Mouse (Mus musculus): ENCODE results near the gene Ephx3. TPM values are rescaled to one million over a fixed set of nuclear protein-coding genes. Genes with fewer than 3 reads are reported as not detected.

Gene Ephx3
- total and polyA plus RNA-seq, 3 experiments = 0.08 TPM; not detected in 2

DNA sequence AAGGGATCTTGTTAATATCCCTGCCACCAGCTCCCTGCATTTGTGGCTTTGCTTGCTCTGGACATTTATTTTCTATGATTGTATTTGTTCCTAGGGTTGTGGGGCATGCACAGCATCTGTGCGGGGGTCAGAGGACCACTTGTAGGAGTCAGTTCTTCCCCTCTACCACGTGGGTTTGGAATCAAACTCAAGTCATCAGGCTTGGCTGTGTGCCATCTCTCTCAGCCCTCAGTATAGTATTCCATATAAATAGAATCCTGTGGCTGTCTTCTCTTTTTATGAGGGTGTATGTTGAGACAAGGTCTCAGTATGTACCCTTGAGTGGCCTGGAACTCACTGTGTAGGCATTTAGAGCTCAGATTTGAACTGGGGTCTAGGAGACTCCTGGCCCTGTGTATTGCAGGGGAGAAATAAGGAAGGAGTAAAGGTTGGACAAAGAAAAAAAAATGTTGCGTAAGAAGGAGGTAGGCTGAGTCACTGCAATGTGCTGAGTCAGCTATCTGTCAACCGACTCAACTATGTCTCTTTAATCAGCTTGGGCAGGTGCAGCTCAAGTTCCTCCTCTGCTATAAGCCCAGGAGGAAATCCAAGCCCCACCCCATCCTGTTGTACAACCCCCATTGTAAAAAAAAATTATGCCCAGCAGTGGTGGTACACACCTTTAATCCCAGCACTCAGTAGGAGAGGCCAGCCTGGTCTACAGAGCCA lies 19.7 kb downstream of the Ephx3 start (continued):
- TF ChIP-seq TBP (IDR thresholded peaks at IDR 0.05; ENCODE audit: low read depth, low read length) (no peak), CHD2 (IDR thresholded peaks at IDR 0.05; ENCODE audit: low read length) (no peak), ZNF384 (IDR thresholded peaks at IDR 0.05; ENCODE audit: low read depth, low read length) (peak; percentile 93), JUND (IDR thresholded peaks at IDR 0.05; ENCODE audit: low read depth, low read length) (peak; percentile 86), ELF1 (IDR thresholded peaks at IDR 0.05; ENCODE audit: low read depth, low read length) (no peak), MAX (IDR thresholded peaks at IDR 0.05; ENCODE audit: low read length) (peak; percentile 72), SMC3 (IDR thresholded peaks at IDR 0.05; ENCODE audit: low read depth, low read length) (0 out of 2 replicates have a peak, but pooled peaks have one; percentile 4)

DNA sequence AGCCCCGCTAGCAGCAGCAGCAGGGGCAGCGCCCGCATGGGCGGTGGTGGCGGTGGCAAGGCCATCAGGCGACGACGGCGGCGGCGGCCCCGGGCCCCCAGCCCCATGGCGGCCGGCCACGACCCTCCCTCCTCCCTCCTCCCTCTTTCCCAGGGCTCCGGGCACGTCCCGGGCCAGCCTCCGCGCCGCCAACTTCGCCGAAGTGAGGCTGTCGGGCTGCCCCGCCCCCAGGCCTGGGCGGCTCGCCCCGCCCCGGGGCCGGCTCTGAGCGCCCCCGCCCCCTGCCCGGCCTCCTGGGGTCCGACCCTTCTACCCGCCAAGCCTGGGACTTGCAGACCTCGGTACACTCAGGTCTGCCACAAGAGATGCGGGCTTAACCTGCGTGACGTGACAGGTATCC lies 22.7 kb downstream of the Ephx3 start, which contains the start of gene Notch3:
Gene Notch3, minus strand, starts transcription at position 166 of the 400 bp plus-strand sequence.
- Histone ChIP-seq H3K79me2 (ENCODE audit: control insufficient read depth, insufficient read depth, low read length, poor library complexity) (no peaks in the 10 kb centered on the region), H3K27me3 (ENCODE audit: control insufficient read depth in 1 of 2, insufficient read depth in 2 of 2, low read length in 2 of 2) (no peaks in the 10 kb centered on the region), H3K27ac (ENCODE audit: control insufficient read depth, low read depth, low read length) (no peak within 1 kb of the TSS), H3K9ac (ENCODE audit: control insufficient read depth, low read depth, low read length, poor library complexity, severe bottlenecking) (no peak within 1 kb of the TSS), H3K4me1 (ENCODE audit: control insufficient read depth in 1 of 2, insufficient read depth in 2 of 2, low read length in 2 of 2) (peaks cover 15 to 38% of the 10 kb centered on the region in 2 experiments), H3K9me3 (replicated peaks; ENCODE audit: insufficient read depth, low read length) (no peaks in the 10 kb centered on the region), H3K4me3 (ENCODE audit: control insufficient read depth in 1 of 2, insufficient read depth in 1 of 2, low read depth in 2 of 2, low read length in 2 of 2) (no peak within 1 kb of the TSS), H3K36me3 (ENCODE audit: control insufficient read depth in 1 of 2, insufficient read depth in 2 of 2, low read length in 2 of 2) (peaks cover 0 to 27% of the 10 kb centered on the region in 2 experiments; a peak in 2 of 4 replicates)
- DNase-seq (ENCODE audit: low read depth, low spot score) = no peak
- TF ChIP-seq MYC (IDR thresholded peaks at IDR 0.05; ENCODE audit: low read depth, low read length) (no peak), RAD21 (IDR thresholded peaks at IDR 0.05; ENCODE audit: low read depth, low read length) (no peak), ZC3H11A (IDR thresholded peaks at IDR 0.05; ENCODE audit: low read depth, low read length) (no peak), CTCF (IDR thresholded peaks at IDR 0.05 in 2 of 3, conservative IDR thresholded peaks at IDR 0.05 in 1 of 3; ENCODE audit: control insufficient read depth in 1 of 3, insufficient read depth in 1 of 3, low read depth in 2 of 3, low read length in 3 of 3, poor library complexity in 1 of 3, severe bottlenecking in 1 of 3) (no peak), POLR2AphosphoS2 (IDR thresholded peaks at IDR 0.05; ENCODE audit: low read length) (no peak)

DNA sequence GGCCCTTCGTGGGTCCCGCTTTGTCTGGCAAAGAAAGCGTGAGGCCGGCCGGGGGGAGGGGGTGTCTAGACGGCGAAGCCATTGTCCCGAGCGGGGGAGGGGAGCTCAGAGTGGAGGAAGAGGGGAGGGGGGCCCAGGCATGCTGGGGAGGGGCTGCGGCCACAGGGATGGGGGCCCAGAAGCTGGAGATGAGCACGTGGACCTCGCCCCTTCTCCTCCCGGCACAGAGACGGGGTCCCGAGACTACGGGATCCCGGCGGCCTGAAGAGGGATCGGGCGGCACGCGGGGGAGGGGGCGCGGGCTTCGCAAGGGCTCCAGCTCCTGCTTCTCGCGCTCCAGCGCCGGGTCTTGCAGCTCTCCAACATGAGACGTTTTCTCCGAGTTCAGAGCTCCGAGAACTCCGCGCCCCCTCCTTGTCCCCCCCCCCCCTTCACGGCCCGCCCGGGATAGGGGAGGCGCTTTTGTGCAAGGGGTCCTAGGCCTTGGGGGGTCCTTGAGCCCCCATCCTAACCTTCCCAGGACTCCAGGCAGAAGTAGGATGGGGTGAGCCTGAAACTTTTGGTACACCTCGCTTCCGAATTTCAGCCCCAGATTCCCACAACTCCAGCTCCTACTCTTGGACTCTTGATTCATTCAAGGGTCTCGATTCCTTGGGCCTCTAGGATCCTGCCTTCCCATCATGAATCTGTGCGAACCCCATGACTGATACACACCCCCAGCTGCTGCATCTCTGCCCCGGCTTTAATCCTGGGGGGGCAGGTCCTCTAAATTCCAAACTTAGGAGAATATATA lies 23.4 kb downstream of the Ephx3 start:
- no peaks in the 10 kb centered on the region for H3K27me3 ChIP-seq (ENCODE audit: control insufficient read depth in 1 of 2, insufficient read depth in 2 of 2, low read length in 2 of 2)
- no peak overlapping the region for H3K9ac ChIP-seq (ENCODE audit: control insufficient read depth, low read depth, low read length, poor library complexity, severe bottlenecking)
- TF ChIP-seq MEF2A (IDR thresholded peaks at IDR 0.05; ENCODE audit: extremely low read depth, insufficient replicate concordance, low read depth, low read length, poor library complexity, severe bottlenecking) = no peak
- no peak for TF ChIP-seq MYC (IDR thresholded peaks at IDR 0.05; ENCODE audit: low read depth, low read length)
- no peak for TF ChIP-seq POLR2AphosphoS5 (IDR thresholded peaks at IDR 0.05; ENCODE audit: borderline replicate concordance, low read depth, low read length)
- TF ChIP-seq KAT2A (conservative IDR thresholded peaks at IDR 0.05; ENCODE audit: low read depth, low read length) = no peak
- no peak for TF ChIP-seq ETS1 (IDR thresholded peaks at IDR 0.05; ENCODE audit: low read depth, low read length)
- TF ChIP-seq MXI1 (IDR thresholded peaks at IDR 0.05; ENCODE audit: low read depth, low read length) = no peak
- TF ChIP-seq TAL1 (IDR thresholded peaks at IDR 0.05; ENCODE audit: low read length) = no peak
- TF ChIP-seq NELFE (IDR thresholded peaks at IDR 0.05; ENCODE audit: low read depth, low read length) = no peak
- TF ChIP-seq USF1 (IDR thresholded peaks at IDR 0.05; ENCODE audit: low read depth, low read length) = no peak
- TF ChIP-seq TBP (IDR thresholded peaks at IDR 0.05; ENCODE audit: low read depth, low read length) = no peak
- no peak for TF ChIP-seq MAFK (IDR thresholded peaks at IDR 0.05; ENCODE audit: borderline replicate concordance, low read depth, low read length)
- no peak for TF ChIP-seq MAZ (IDR thresholded peaks at IDR 0.05; ENCODE audit: low read depth, low read length)
- TF ChIP-seq EP300 (IDR thresholded peaks at IDR 0.05; ENCODE audit: low read depth in 1 of 2, low read length in 2 of 2) = no peak
- TF ChIP-seq CTCF (IDR thresholded peaks at IDR 0.05 in 2 of 3, conservative IDR thresholded peaks at IDR 0.05 in 1 of 3; ENCODE audit: control insufficient read depth in 1 of 3, insufficient read depth in 1 of 3, low read depth in 2 of 3, low read length in 3 of 3, poor library complexity in 1 of 3, severe bottlenecking in 1 of 3) = no peak
- no peak for TF ChIP-seq ZNF384 (IDR thresholded peaks at IDR 0.05; ENCODE audit: low read depth, low read length)
- no peak overlapping the region for H3K4me3 ChIP-seq (ENCODE audit: control insufficient read depth in 1 of 2, insufficient read depth in 1 of 2, low read depth in 2 of 2, low read length in 2 of 2)
- H3K36me3 ChIP-seq (ENCODE audit: control insufficient read depth in 1 of 2, insufficient read depth in 2 of 2, low read length in 2 of 2) = peaks cover 0 to 30% of the 10 kb centered on the region in 2 experiments; a peak in 2 of 4 replicates
- H3K79me2 ChIP-seq (ENCODE audit: control insufficient read depth, insufficient read depth, low read length, poor library complexity) = no peaks in the 10 kb centered on the region
- H3K4me1 ChIP-seq (ENCODE audit: control insufficient read depth in 1 of 2, insufficient read depth in 2 of 2, low read length in 2 of 2) = peaks cover 17 to 42% of the 10 kb centered on the region in 2 experiments
- no peak overlapping the region for H3K27ac ChIP-seq (ENCODE audit: control insufficient read depth, low read depth, low read length)
- no peak for DNase-seq (ENCODE audit: low read depth, low spot score)
- H3K9me3 ChIP-seq (replicated peaks; ENCODE audit: insufficient read depth, low read length) = no peaks in the 10 kb centered on the region

Measured in MEL (cell line).